Mouse (Mus musculus): Measurements from ENCODE around the gene Hmg20b.
A peak's percentile ranks its signal among the peaks of the same experiment; 100 is the strongest.

The Hmg20b gene

GRCm38 (mm10) chr10:81390678-81390965 lies 40.3 kb upstream of the Hmg20b start:
- Histone ChIP-seq H3K36me3 (ENCODE audit: insufficient read depth, low read length) (peaks cover 59% of the 10 kb centered on the region), H3K4me3 (replicated peaks; ENCODE audit: low read length) (peak overlapping the region; percentile 20; the same call in 1 of the 2 replicates), H3K4me1 (replicated peaks; ENCODE audit: low read depth, low read length) (peaks cover 81% of the 10 kb centered on the region), H3K27me3 (ENCODE audit: insufficient read depth, low read length) (no peaks in the 10 kb centered on the region), H3K9me3 (ENCODE audit: low read length) (no peaks in the 10 kb centered on the region)
- no peak for TF ChIP-seq NANOG (IDR thresholded peaks at IDR 0.05; ENCODE audit: borderline replicate concordance, low read length)
- no peak for TF ChIP-seq POU5F1 (IDR thresholded peaks at IDR 0.05; ENCODE audit: borderline replicate concordance, low read length)
- TF ChIP-seq CTCF (conservative IDR thresholded peaks at IDR 0.05; ENCODE audit: low read length): no peak

- TF ChIP-seq NANOG (IDR thresholded peaks at IDR 0.05; ENCODE audit: borderline replicate concordance, low read length): no peak
- TF ChIP-seq CTCF (conservative IDR thresholded peaks at IDR 0.05; ENCODE audit: low read length): peak; percentile 98
- Histone ChIP-seq H3K36me3 (ENCODE audit: insufficient read depth, low read length) (peaks cover 65% of the 10 kb centered on the region), H3K4me1 (replicated peaks; ENCODE audit: low read depth, low read length) (peaks cover 83% of the 10 kb centered on the region), H3K9me3 (ENCODE audit: low read length) (no peaks in the 10 kb centered on the region), H3K27me3 (ENCODE audit: insufficient read depth, low read length) (no peaks in the 10 kb centered on the region), H3K4me3 (replicated peaks; ENCODE audit: low read length) (peak overlapping the region; percentile 20; the same call in 1 of the 2 replicates)
Measured at GRCm38 (mm10) chr10:81389801-81390677, 39.8 kb upstream of the Hmg20b start.

- Histone ChIP-seq H3K36me3 (ENCODE audit: insufficient read depth, low read length) (peaks cover 65% of the 10 kb centered on the region), H3K4me3 (replicated peaks; ENCODE audit: low read length) (no peak overlapping the region), H3K9me3 (ENCODE audit: low read length) (no peaks in the 10 kb centered on the region), H3K4me1 (replicated peaks; ENCODE audit: low read depth, low read length) (peaks cover 82% of the 10 kb centered on the region), H3K27me3 (ENCODE audit: insufficient read depth, low read length) (no peaks in the 10 kb centered on the region)
- TF ChIP-seq CTCF (conservative IDR thresholded peaks at IDR 0.05; ENCODE audit: low read length) (no peak), POU5F1 (IDR thresholded peaks at IDR 0.05; ENCODE audit: borderline replicate concordance, low read length) (no peak), NANOG (IDR thresholded peaks at IDR 0.05; ENCODE audit: borderline replicate concordance, low read length) (no peak)
Measured at GRCm38 (mm10) chr10:81389373-81389772, 39.1 kb upstream of the Hmg20b start.

DNA sequence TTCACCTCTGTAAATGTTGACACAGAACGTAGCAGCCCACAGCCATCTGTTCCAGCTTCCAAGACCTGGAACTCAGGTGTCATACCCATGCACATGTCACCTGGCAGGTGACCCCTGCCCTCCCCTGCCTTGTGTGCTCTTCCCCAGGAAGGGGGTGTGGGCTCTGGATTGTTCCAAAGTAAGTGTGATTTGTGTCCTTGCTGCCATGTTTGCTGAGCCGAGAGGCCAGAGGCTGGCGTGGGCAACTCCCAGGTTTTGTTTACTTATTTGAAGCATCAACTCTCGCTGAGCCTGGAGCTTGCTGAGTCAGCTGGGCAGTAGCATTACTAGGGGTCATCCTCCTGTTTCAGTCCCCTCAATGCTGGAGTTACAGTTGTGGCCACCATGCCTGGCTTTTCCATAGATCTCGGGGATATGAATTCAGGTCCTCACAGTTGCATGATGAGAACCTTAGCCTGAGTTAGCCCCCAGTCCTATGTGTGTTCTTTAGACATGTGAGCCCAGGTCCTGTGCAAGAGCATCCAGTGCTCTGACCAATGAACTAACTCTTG lies 38.3 kb upstream of the Hmg20b start, which contains the start of gene Gm48552:
TSS of gene Gm48552 (plus strand) at position 501 of the 551 bp plus-strand sequence.
- TF ChIP-seq NANOG (IDR thresholded peaks at IDR 0.05; ENCODE audit: borderline replicate concordance, low read length): no peak
- no peaks in the 10 kb centered on the region for H3K9me3 ChIP-seq (ENCODE audit: low read length)
- no peaks in the 10 kb centered on the region for H3K27me3 ChIP-seq (ENCODE audit: insufficient read depth, low read length)
- no peak within 1 kb of the TSS for H3K4me3 ChIP-seq (replicated peaks; ENCODE audit: low read length)
- H3K4me1 ChIP-seq (replicated peaks; ENCODE audit: low read depth, low read length): peaks cover 76% of the 10 kb centered on the region
- H3K36me3 ChIP-seq (ENCODE audit: insufficient read depth, low read length): peaks cover 65% of the 10 kb centered on the region

DNA sequence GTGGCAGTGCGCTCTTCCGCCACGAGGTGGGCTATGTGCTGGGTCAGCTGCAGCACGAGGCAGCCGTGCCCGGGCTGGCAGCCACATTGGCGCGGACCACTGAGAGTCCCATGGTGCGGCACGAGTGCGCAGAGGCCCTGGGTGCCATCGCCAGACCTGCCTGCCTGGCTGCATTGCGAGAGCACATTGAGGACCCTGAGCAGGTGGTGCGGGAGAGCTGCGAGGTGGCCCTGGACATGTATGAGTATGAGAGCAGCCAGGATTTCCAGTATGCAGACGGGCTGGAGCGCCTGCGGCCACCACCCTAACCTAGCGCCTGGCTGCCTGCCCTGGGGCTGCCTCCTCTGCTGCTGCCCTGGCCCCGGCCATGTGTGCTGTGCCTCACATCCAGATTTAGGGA lies 37.4 kb upstream of the Hmg20b start:
- Histone ChIP-seq H3K27me3 (ENCODE audit: insufficient read depth, low read length) (no peaks in the 10 kb centered on the region), H3K4me3 (replicated peaks; ENCODE audit: low read length) (no peak overlapping the region; the same call in 1 of the 2 replicates), H3K4me1 (replicated peaks; ENCODE audit: low read depth, low read length) (peaks cover 68% of the 10 kb centered on the region), H3K9me3 (ENCODE audit: low read length) (no peaks in the 10 kb centered on the region), H3K36me3 (ENCODE audit: insufficient read depth, low read length) (peaks cover 65% of the 10 kb centered on the region)
- no peak for TF ChIP-seq CTCF (conservative IDR thresholded peaks at IDR 0.05; ENCODE audit: low read length)
- no peak for TF ChIP-seq NANOG (IDR thresholded peaks at IDR 0.05; ENCODE audit: borderline replicate concordance, low read length)
- no peak for TF ChIP-seq POU5F1 (IDR thresholded peaks at IDR 0.05; ENCODE audit: borderline replicate concordance, low read length)

GRCm38 (mm10) chr10:81385603-81386306 lies 35.5 kb upstream of the Hmg20b start:
- H3K4me1 ChIP-seq (replicated peaks; ENCODE audit: low read depth, low read length): peaks cover 72% of the 10 kb centered on the region
- H3K27me3 ChIP-seq (ENCODE audit: insufficient read depth, low read length): no peaks in the 10 kb centered on the region
- H3K36me3 ChIP-seq (ENCODE audit: insufficient read depth, low read length): peaks cover 55% of the 10 kb centered on the region
- TF ChIP-seq NANOG (IDR thresholded peaks at IDR 0.05; ENCODE audit: borderline replicate concordance, low read length) (no peak), CTCF (conservative IDR thresholded peaks at IDR 0.05; ENCODE audit: low read length) (no peak), POU5F1 (IDR thresholded peaks at IDR 0.05; ENCODE audit: borderline replicate concordance, low read length) (no peak)
- peak overlapping the region; percentile 100 for H3K4me3 ChIP-seq (replicated peaks; ENCODE audit: low read length)
- H3K9me3 ChIP-seq (ENCODE audit: low read length): no peaks in the 10 kb centered on the region

DNA sequence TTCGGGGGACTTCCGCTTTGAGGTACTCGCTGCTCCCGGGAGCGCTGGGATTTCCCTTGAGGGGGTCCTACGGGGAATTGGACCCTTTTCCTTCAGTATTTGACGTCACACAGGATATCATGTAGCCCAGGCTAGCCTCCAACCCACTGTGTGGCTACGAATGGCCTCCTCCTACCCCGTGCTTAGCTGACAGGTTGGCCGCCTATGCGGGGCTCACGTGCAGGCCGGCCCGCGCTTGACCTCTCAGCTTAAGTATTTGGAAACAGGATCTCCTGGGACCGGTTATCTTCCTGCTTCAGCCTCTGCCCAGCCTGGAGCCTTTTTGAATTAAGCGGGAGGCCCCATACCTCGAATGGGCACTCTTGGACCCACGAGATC lies 34.3 kb upstream of the Hmg20b start:
- H3K9me3 ChIP-seq (ENCODE audit: low read length): no peaks in the 10 kb centered on the region
- peaks cover 46% of the 10 kb centered on the region for H3K36me3 ChIP-seq (ENCODE audit: insufficient read depth, low read length)
- H3K4me3 ChIP-seq (replicated peaks; ENCODE audit: low read length): peak overlapping the region; percentile 100
- H3K4me1 ChIP-seq (replicated peaks; ENCODE audit: low read depth, low read length): peaks cover 71% of the 10 kb centered on the region
- no peaks in the 10 kb centered on the region for H3K27me3 ChIP-seq (ENCODE audit: insufficient read depth, low read length)
- TF ChIP-seq POU5F1 (IDR thresholded peaks at IDR 0.05; ENCODE audit: borderline replicate concordance, low read length) (no peak), NANOG (IDR thresholded peaks at IDR 0.05; ENCODE audit: borderline replicate concordance, low read length) (no peak), CTCF (conservative IDR thresholded peaks at IDR 0.05; ENCODE audit: low read length) (no peak)

GRCm38 (mm10) chr10:81383802-81384604 lies 33.7 kb upstream of the Hmg20b start, which contains the start of the genes Dohh and Gm48551:
Dohh (plus strand) TSS chr10:81384428.
Gm48551 (plus strand) TSS chr10:81384466.
- H3K36me3 ChIP-seq (ENCODE audit: insufficient read depth, low read length): peaks cover 40% of the 10 kb centered on the region
- no peaks in the 10 kb centered on the region for H3K27me3 ChIP-seq (ENCODE audit: insufficient read depth, low read length)
- TF ChIP-seq NANOG (IDR thresholded peaks at IDR 0.05; ENCODE audit: borderline replicate concordance, low read length) (no peak), POU5F1 (IDR thresholded peaks at IDR 0.05; ENCODE audit: borderline replicate concordance, low read length) (no peak), CTCF (conservative IDR thresholded peaks at IDR 0.05; ENCODE audit: low read length) (no peak)
- H3K4me1 ChIP-seq (replicated peaks; ENCODE audit: low read depth, low read length): peaks cover 71% of the 10 kb centered on the region
- no peaks in the 10 kb centered on the region for H3K9me3 ChIP-seq (ENCODE audit: low read length)
- peak within 1 kb of the TSS; percentile 100 for H3K4me3 ChIP-seq (replicated peaks; ENCODE audit: low read length)

Measured in E14TG2a.4 (cell line).